Mouse (Mus musculus) myocyte (in vitro differentiated cells): ENCODE measurements around the gene Ccdc42. TPM values are rescaled to one million over a fixed set of nuclear protein-coding genes. Genes with fewer than 3 reads are reported as not detected.

Experiments
- H3K27me3 ChIP-seq: one replicate; pipeline ENCODE4 v1.6.1; 2011; ENCODE audit not compliant: control insufficient read depth, insufficient read depth, insufficient read length
- H3K36me3 ChIP-seq: one replicate; pipeline ENCODE4 v1.6.1; 2011; ENCODE audit not compliant: control insufficient read depth, insufficient read depth
- H3K4me2 ChIP-seq: one replicate; pipeline ENCODE4 v1.6.1; 2011; ENCODE audit warnings: low read depth, control low read depth
- H3K4me3 ChIP-seq: one replicate; pipeline ENCODE4 v1.5.1; 2011; ENCODE audit warnings: mild to moderate bottlenecking, control low read depth, moderate library complexity
- H3K79me2 ChIP-seq: one replicate; pipeline ENCODE4 v1.6.1; 2011; ENCODE audit not compliant: control insufficient read depth, insufficient read depth
- H3ac ChIP-seq: one replicate; pipeline ENCODE4 v1.6.1; 2011; ENCODE audit not compliant: control insufficient read depth, insufficient read length
- CEBPB ChIP-seq: IDR thresholded peaks from 2 replicates; pipeline ENCODE4 v1.6.1; 2011; ENCODE audit warnings: mild to moderate bottlenecking, moderate library complexity; ENCODE audit not compliant: poor library complexity, insufficient read depth, severe bottlenecking
- E2F4 ChIP-seq: IDR thresholded peaks from one replicate; pipeline ENCODE4 v1.6.1; 2011; ENCODE audit warnings: mild to moderate bottlenecking, control low read depth, moderate library complexity; ENCODE audit not compliant: insufficient read depth
- MAX ChIP-seq: IDR thresholded peaks from one replicate; pipeline ENCODE4 v1.6.1; 2011; ENCODE audit warnings: low read depth, mild to moderate bottlenecking, control low read depth
- MYOD1 ChIP-seq, 3 experiments: IDR thresholded peaks; one replicate each; pipeline ENCODE4 v1.6.1; 2011; ENCODE audit warnings: control low read depth in 2 of 3, low read depth in 2 of 3, mild to moderate bottlenecking in 2 of 3, moderate library complexity in 1 of 3; ENCODE audit not compliant: insufficient read length in 2 of 3, control insufficient read depth in 1 of 3
- MYOG ChIP-seq, 3 experiments: IDR thresholded peaks; one replicate each; pipeline ENCODE4 v1.6.1; 2011; ENCODE audit warnings: control low read depth in 2 of 3, low read depth in 2 of 3, mild to moderate bottlenecking in 2 of 3; ENCODE audit not compliant: insufficient read length in 2 of 3, control insufficient read depth in 1 of 3, insufficient read depth in 1 of 3
- POLR2A ChIP-seq: IDR thresholded peaks from one replicate; pipeline ENCODE4 v1.6.1; 2011; ENCODE audit warnings: low read depth, mild to moderate bottlenecking, control low read depth, moderate library complexity; ENCODE audit not compliant: insufficient read length
- POLR2AphosphoS2 ChIP-seq: IDR thresholded peaks from one replicate; pipeline ENCODE4 v1.6.1; 2011; ENCODE audit warnings: low read depth, control low read depth; ENCODE audit not compliant: insufficient read length
- REST ChIP-seq: IDR thresholded peaks from one replicate; pipeline ENCODE4 v1.6.1; 2011; ENCODE audit warnings: mild to moderate bottlenecking, control low read depth, moderate library complexity; ENCODE audit not compliant: insufficient read depth, insufficient read length
- SRF ChIP-seq: IDR thresholded peaks from one replicate; pipeline ENCODE4 v1.6.1; 2011; ENCODE audit warnings: low read depth; ENCODE audit not compliant: control insufficient read depth, insufficient read length
- TCF12 ChIP-seq: IDR thresholded peaks from one replicate; pipeline ENCODE4 v1.6.1; 2011; ENCODE audit warnings: mild to moderate bottlenecking, control low read depth; ENCODE audit not compliant: poor library complexity, insufficient read depth, severe bottlenecking
- TCF3 ChIP-seq: IDR thresholded peaks from one replicate; pipeline ENCODE4 v1.6.1; 2011; ENCODE audit warnings: low read depth, control low read depth; ENCODE audit not compliant: insufficient read length
- USF1 ChIP-seq: IDR thresholded peaks from one replicate; pipeline ENCODE4 v1.6.1; 2011; ENCODE audit warnings: low read depth, mild to moderate bottlenecking, control low read depth, moderate library complexity
- polyA plus RNA-seq: library from polyadenylated mRNA; unstranded; fragments of >200 nt; fragmentation: generic; extraction: Trizol; gene quantifications from one replicate; pipeline ENCODE4 v1.2.1, GENCODE M21; 2012; ENCODE audit warnings: missing spikeins

Ccdc42 gene
- polyA plus RNA-seq, 1 experiment, result not detected

- Histone ChIP-seq H3K79me2 (no peaks in the 10 kb centered on the region), H3ac (no peak overlapping the region), H3K36me3 (no peaks in the 10 kb centered on the region), H3K27me3 (peaks cover 8% of the 10 kb centered on the region), H3K4me2 (no peak overlapping the region), H3K4me3 (no peak overlapping the region)
- TF ChIP-seq REST, result no peak
Measured at GRCm38 (mm10) chr11:68583225-68583624, 3.6 kb upstream of the Ccdc42 start.

DNA sequence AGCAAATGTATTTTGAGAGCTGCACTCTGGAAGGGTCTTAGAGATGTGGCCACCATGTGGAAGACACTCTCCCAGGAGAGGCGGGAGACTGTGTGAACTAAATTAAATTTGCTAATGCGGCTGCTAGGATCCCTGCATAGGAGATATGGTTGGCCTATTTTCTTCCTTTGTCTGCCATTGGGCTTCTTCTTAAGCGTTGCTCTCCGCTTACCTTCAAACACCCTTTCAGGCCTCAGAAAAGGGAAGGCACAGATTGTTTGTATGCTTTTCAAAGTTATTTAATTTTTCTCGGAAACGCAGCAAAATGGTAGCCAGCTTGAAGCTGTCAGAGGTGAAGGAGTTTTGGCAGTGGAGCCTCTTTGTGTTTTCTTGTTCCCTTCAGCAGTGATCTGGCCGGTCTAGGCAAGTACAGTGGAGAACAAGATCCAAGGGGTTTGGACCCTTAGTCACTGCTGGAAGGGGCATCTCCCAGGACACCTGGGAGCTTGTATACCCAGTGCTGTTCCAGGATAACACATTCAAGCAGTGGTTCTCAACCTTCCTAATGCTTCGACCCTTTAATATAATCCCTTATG lies 2.8 kb upstream of the Ccdc42 start:
- no peak for TF ChIP-seq POLR2AphosphoS2
- TF ChIP-seq CEBPB, result no peak
- TF ChIP-seq TCF3, result no peak
- no peak for TF ChIP-seq REST
- no peak for TF ChIP-seq MYOD1 (IDR thresholded peaks at IDR 0.05; ENCODE audit: control insufficient read depth in 1 of 3, insufficient read length in 2 of 3, low read depth in 2 of 3)
- TF ChIP-seq POLR2A, result no peak
- no peak for TF ChIP-seq E2F4
- no peak for TF ChIP-seq SRF
- TF ChIP-seq MYOG (IDR thresholded peaks at IDR 0.05; ENCODE audit: control insufficient read depth in 1 of 3, insufficient read depth in 1 of 3, insufficient read length in 2 of 3, low read depth in 2 of 3), result no peak
- TF ChIP-seq USF1, result no peak
- TF ChIP-seq MAX, result no peak
- no peak for TF ChIP-seq TCF12
- H3K36me3 ChIP-seq, result no peaks in the 10 kb centered on the region
- no peak overlapping the region for H3K4me2 ChIP-seq
- H3K4me3 ChIP-seq, result no peak overlapping the region
- H3ac ChIP-seq, result no peak overlapping the region
- peaks cover 3% of the 10 kb centered on the region for H3K27me3 ChIP-seq
- no peaks in the 10 kb centered on the region for H3K79me2 ChIP-seq

DNA sequence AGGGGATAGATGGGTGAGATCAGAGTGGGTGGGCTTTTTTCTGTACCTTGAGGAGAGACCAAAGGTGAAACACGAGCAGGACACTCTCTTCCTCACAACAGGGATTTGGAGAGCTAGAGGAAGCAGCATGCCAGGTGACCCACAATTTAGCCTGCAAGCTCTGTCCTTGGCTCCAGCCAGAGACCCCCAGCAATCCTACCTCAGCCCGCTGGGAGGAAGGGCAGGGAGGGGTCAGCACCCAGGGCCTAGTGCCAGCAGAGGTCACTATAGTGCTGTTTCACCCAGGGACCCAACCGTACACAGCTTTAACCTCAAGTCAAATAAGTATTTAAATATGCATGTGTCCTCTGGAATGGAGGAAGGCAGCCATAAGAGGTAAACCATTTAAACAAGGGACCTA lies 931 bp upstream of the Ccdc42 start:
- H3K4me2 ChIP-seq, result no peak overlapping the region
- no peaks in the 10 kb centered on the region for H3K36me3 ChIP-seq
- no peak overlapping the region for H3K4me3 ChIP-seq
- no peaks in the 10 kb centered on the region for H3K79me2 ChIP-seq
- peaks cover 6% of the 10 kb centered on the region for H3K27me3 ChIP-seq
- TF ChIP-seq CEBPB (no peak), TCF12 (no peak), SRF (no peak), TCF3 (no peak), USF1 (no peak), POLR2A (no peak), E2F4 (no peak), MYOG (IDR thresholded peaks at IDR 0.05; ENCODE audit: control insufficient read depth in 1 of 3, insufficient read depth in 1 of 3, insufficient read length in 2 of 3, low read depth in 2 of 3) (no peak)
- H3ac ChIP-seq, result no peak overlapping the region

GRCm38 (mm10) chr11:68589055-68589809 lies 2.4 kb downstream of the Ccdc42 start:
- Histone ChIP-seq H3ac (no peak overlapping the region), H3K27me3 (peaks cover 5% of the 10 kb centered on the region), H3K79me2 (no peaks in the 10 kb centered on the region), H3K4me2 (no peak overlapping the region), H3K4me3 (no peak overlapping the region), H3K36me3 (no peaks in the 10 kb centered on the region)
- TF ChIP-seq POLR2AphosphoS2 (no peak), E2F4 (no peak), TCF12 (no peak), USF1 (no peak), TCF3 (no peak), SRF (no peak), MYOG (IDR thresholded peaks at IDR 0.05; ENCODE audit: control insufficient read depth in 1 of 3, insufficient read depth in 1 of 3, insufficient read length in 2 of 3, low read depth in 2 of 3) (no peak), REST (no peak), MAX (no peak), CEBPB (no peak), MYOD1 (IDR thresholded peaks at IDR 0.05; ENCODE audit: control insufficient read depth in 1 of 3, insufficient read length in 2 of 3, low read depth in 2 of 3) (no peak), POLR2A (no peak)

GRCm38 (mm10) chr11:68591708-68592107 lies 4.9 kb downstream of the Ccdc42 start:
- Histone ChIP-seq H3K27me3 (peaks cover 5% of the 10 kb centered on the region), H3ac (no peak overlapping the region), H3K4me2 (no peak overlapping the region), H3K36me3 (no peaks in the 10 kb centered on the region), H3K79me2 (no peaks in the 10 kb centered on the region), H3K4me3 (no peak overlapping the region)
- TF ChIP-seq TCF12, result no peak
- TF ChIP-seq CEBPB, result no peak
- TF ChIP-seq MAX, result no peak
- no peak for TF ChIP-seq REST
- no peak for TF ChIP-seq MYOG (IDR thresholded peaks at IDR 0.05; ENCODE audit: control insufficient read depth in 1 of 3, insufficient read depth in 1 of 3, insufficient read length in 2 of 3, low read depth in 2 of 3)
- TF ChIP-seq TCF3, result no peak
- no peak for TF ChIP-seq MYOD1 (IDR thresholded peaks at IDR 0.05; ENCODE audit: control insufficient read depth in 1 of 3, insufficient read length in 2 of 3, low read depth in 2 of 3)
- no peak for TF ChIP-seq POLR2A
- no peak for TF ChIP-seq USF1
- no peak for TF ChIP-seq POLR2AphosphoS2
- TF ChIP-seq E2F4, result no peak
- no peak for TF ChIP-seq SRF
